Comparison of ENCODE assay signal across 25 mouse cellular contexts in the genomic region with DNA sequence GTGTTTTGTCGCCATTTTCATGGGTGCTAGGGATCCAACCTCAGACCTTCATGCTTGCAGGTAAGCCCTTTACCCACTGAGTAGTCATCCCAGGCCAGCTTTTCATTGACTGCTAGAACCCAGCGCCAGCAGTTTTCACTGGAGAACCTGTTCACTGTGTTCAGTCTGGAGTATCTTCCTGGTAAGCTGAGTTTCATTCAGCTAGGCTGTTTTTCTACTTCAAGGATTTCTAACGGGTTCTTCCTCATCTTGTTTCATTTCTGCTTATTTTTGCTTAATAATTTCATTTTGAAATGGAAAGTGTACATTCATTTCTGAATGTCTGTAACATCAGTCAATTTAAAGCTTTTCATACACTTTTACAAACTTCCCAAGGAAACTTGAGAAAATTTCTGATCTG. TPM values are rescaled to one million over a fixed set of nuclear protein-coding genes. Genes with fewer than 3 reads are reported as not detected.
DNase-seq lines count a peak whose midpoint lies in the region; ATAC-seq and TF ChIP-seq lines count a peak whose summit lies in the region.
"Had no signal": no experiment of that assay in that cellular context is flagged by ENCODE, and none has a peak within 500 bp of the region (broad histone marks: within the 10 kb centered on the region; RNA-seq: fewer than 3 reads in every experiment).

No protein-coding gene starts in this region.

- dilution Hi-C loops in CH12.LX (cut with MboI; ENCODE audit: extremely low pct_ligation_motif_present, extremely low pct_unique_long_range_greater_than_20kb, low sequenced_read_pairs): no loop called here

- in situ Hi-C loops in CH12.LX (cut with MboI; ENCODE audit: low pct_ligation_motif_present, low pct_unique_long_range_greater_than_20kb, low sequenced_read_pairs): no loop called here

- H3K9me3 ChIP-seq in CH12.LX (replicated peaks; ENCODE audit: low read length): no peaks in the 10 kb centered on the region
- no peaks in the 10 kb centered on the region for H3K9me3 ChIP-seq in midbrain, embryonic 10.5 days (replicated peaks)
- H3K9me3 ChIP-seq in hindbrain, embryonic 12.5 days (replicated peaks): no peaks in the 10 kb centered on the region
- H3K9me3 ChIP-seq: forebrain, embryonic 10.5 days; forebrain, embryonic 13.5 days; G1E; hindbrain, embryonic 13.5 days had no signal

- 0 out of 2 replicates have a peak, but pooled peaks have one; percentile 29 for ATAC-seq in common myeloid progenitor, adult 5-6 weeks (replicated peaks; ENCODE audit: low read depth, poor library complexity, severe bottlenecking)
- peak; percentile 79 for ATAC-seq in megakaryocyte, adult 5-6 weeks (ENCODE audit: poor library complexity, severe bottlenecking)
- no peak for ATAC-seq in megakaryocyte-erythroid progenitor cell, adult 5-6 weeks (replicated peaks; ENCODE audit: low FRiP score, low TSS enrichment, poor library complexity, severe bottlenecking)
- ATAC-seq in hindbrain, embryonic 12.5 days (ENCODE audit: low FRiP score): no peak
- ATAC-seq: forebrain, embryonic 13.5 days; forebrain, embryonic 16.5 days; hindbrain, embryonic 16.5 days; Patski had no signal

- no peak for TF ChIP-seq RAD21 in CH12.LX (IDR thresholded peaks at IDR 0.05; ENCODE audit: low read depth, low read length)

- H3K4me2 ChIP-seq in CH12.LX (ENCODE audit: insufficient read depth, low read depth, poor library complexity, severe bottlenecking): no peak overlapping the region
- H3K4me2 ChIP-seq in hindbrain, embryonic 12.5 days (replicated peaks): no peak overlapping the region
- H3K4me2 ChIP-seq: forebrain, embryonic 13.5 days; heart, embryonic 11.5 days; hindbrain, embryonic 13.5 days had no signal

- no peaks in the 10 kb centered on the region for H3K27me3 ChIP-seq in CH12.LX (replicated peaks)
- no peaks in the 10 kb centered on the region for H3K27me3 ChIP-seq in midbrain, embryonic 10.5 days (ENCODE audit: low read depth, poor library complexity, severe bottlenecking)
- H3K27me3 ChIP-seq in hindbrain, embryonic 12.5 days: no peaks in the 10 kb centered on the region
- H3K27me3 ChIP-seq: forebrain, embryonic 13.5 days; hindbrain, embryonic 13.5 days; Patski had no signal

- H3K9ac ChIP-seq in CH12.LX (ENCODE audit: insufficient read depth, low read depth): no peak overlapping the region
- H3K9ac ChIP-seq in hindbrain, embryonic 12.5 days: no peak overlapping the region
- H3K9ac ChIP-seq: forebrain, embryonic 13.5 days; hindbrain, embryonic 13.5 days had no signal

- no peak overlapping the region for H3K27ac ChIP-seq in CH12.LX (ENCODE audit: insufficient read depth, low read depth)
- H3K27ac ChIP-seq in midbrain, embryonic 10.5 days (replicated peaks): no peak overlapping the region
- no peak overlapping the region for H3K27ac ChIP-seq in hindbrain, embryonic 12.5 days
- H3K27ac ChIP-seq: forebrain, embryonic 10.5 days; forebrain, embryonic 13.5 days; hindbrain, embryonic 13.5 days had no signal

- no peak overlapping the region for H3K4me3 ChIP-seq in CH12.LX (replicated peaks in 1 of 3; ENCODE audit: low read depth in 2 of 3, low read length in 2 of 3, poor library complexity in 1 of 3)
- H3K4me3 ChIP-seq in midbrain, embryonic 10.5 days: no peak overlapping the region
- H3K4me3 ChIP-seq in hindbrain, embryonic 12.5 days: no peak overlapping the region
- H3K4me3 ChIP-seq: forebrain, embryonic 10.5 days; forebrain, embryonic 13.5 days; hindbrain, embryonic 13.5 days had no signal

- peaks cover 12 to 74% of the 10 kb centered on the region in 2 experiments for H3K4me1 ChIP-seq in CH12.LX (ENCODE audit: control insufficient read depth in 1 of 2, insufficient read depth in 2 of 2)
- H3K4me1 ChIP-seq in midbrain, embryonic 10.5 days: no peaks in the 10 kb centered on the region
- H3K4me1 ChIP-seq in hindbrain, embryonic 12.5 days: no peaks in the 10 kb centered on the region
- H3K4me1 ChIP-seq: forebrain, embryonic 10.5 days; forebrain, embryonic 13.5 days; hindbrain, embryonic 13.5 days had no signal

- no peaks in the 10 kb centered on the region for H3K36me3 ChIP-seq in CH12.LX (replicated peaks in 1 of 2; ENCODE audit: control insufficient read depth in 1 of 2, insufficient read depth in 1 of 2, low read length in 1 of 2)
- H3K36me3 ChIP-seq in midbrain, embryonic 10.5 days: no peaks in the 10 kb centered on the region
- H3K36me3 ChIP-seq in hindbrain, embryonic 12.5 days: no peaks in the 10 kb centered on the region
- H3K36me3 ChIP-seq: forebrain, embryonic 10.5 days; G1E; hindbrain, embryonic 13.5 days had no signal

- no peak for TF ChIP-seq CTCF in CH12.LX (conservative IDR thresholded peaks at IDR 0.05 in 1 of 2, IDR thresholded peaks at IDR 0.05 in 1 of 2; ENCODE audit: low read depth in 2 of 2, low read length in 2 of 2)

- WGBS in midbrain, embryonic 10.5 days: 85% methylated on average over 3 of the region's 3 CpGs
- 87% methylated on average over 3 of the region's 3 CpGs for WGBS in hindbrain, embryonic 12.5 days

- TF ChIP-seq EP300 in CH12.LX (IDR thresholded peaks at IDR 0.05; ENCODE audit: low read length): peak; percentile 44; the same call in 1 of the 2 replicates

- peak; percentile 62 for DNase-seq in A20 (ENCODE audit: low read depth, low spot score)
- no peak for DNase-seq in CH12.LX (ENCODE audit: extremely low read depth)
- no peak for DNase-seq in midbrain, embryonic 10.5 days (ENCODE audit: low spot score)
- DNase-seq in left cerebral cortex, adult 11 months (ENCODE audit: low spot score): no peak
- DNase-seq: adrenal gland, postnatal 10 days; adrenal gland, postnatal 36 days; cerebellum, adult 11-12 months; cerebellum, adult 8-10 months; cerebellum, postnatal 10 days; embryo, embryonic 11 days; gastrocnemius, postnatal 10 days; gastrocnemius, postnatal 36 days; heart, adult 11 months had no signal

- TF ChIP-seq POLR2A in CH12.LX (IDR thresholded peaks at IDR 0.05; ENCODE audit: low read depth, low read length): no peak

- H3K79me2 ChIP-seq in CH12.LX (replicated peaks; ENCODE audit: control insufficient read depth, extremely low read depth, insufficient read depth, poor library complexity, severe bottlenecking): no peaks in the 10 kb centered on the region

TF ChIP-seq in CH12.LX, 34 proteins besides CTCF, POLR2A, EP300 and RAD21:
- TF ChIP-seq JUND (conservative IDR thresholded peaks at IDR 0.05; ENCODE audit: low read depth, low read length) (0 out of 2 replicates have a peak, but pooled peaks have one; percentile 27), MEF2A (IDR thresholded peaks at IDR 0.05; ENCODE audit: borderline replicate concordance, low read depth, low read length) (no peak)

RNA-seq across cellular contexts. Expression of a gene that starts 36.9 kb away (rescaled TPM):
- 296 and 297 TPM in 2 replicates for total RNA-seq in CH12.LX (2012; rRNA removed)
- total RNA-seq in CH12.LX (2014; rRNA removed): 398 and 409 TPM in 2 replicates
- 370 and 388 TPM in 2 replicates for polyA plus RNA-seq in CH12.LX (2012; ENCODE audit: insufficient read length, low read depth)
- total RNA-seq in common myeloid progenitor, adult 5-6 weeks (2017): 62.2 and 66.2 TPM in 2 replicates
- 29.5 and 33.6 TPM in 2 replicates for total RNA-seq in megakaryocyte, adult 5-6 weeks (2015)
- total RNA-seq in megakaryocyte, adult 5-6 weeks (2017): 67.6 and 73.0 TPM in 2 replicates
- 18.6 and 21.5 TPM in 2 replicates for total RNA-seq in megakaryocyte-erythroid progenitor cell, adult 5-6 weeks (2014; fragmentation: Nextera tagmentation)
- 38.6 and 41.5 TPM in 2 replicates for total RNA-seq in megakaryocyte-erythroid progenitor cell, adult 5-6 weeks (2017)
- 25.3 and 26.0 TPM in 2 replicates for polyA plus RNA-seq in midbrain, embryonic 10.5 days (2016; fragmentation: Nextera tagmentation; extraction: Ambion mirVana)
- 20.7 and 23.3 TPM in 2 replicates for polyA plus RNA-seq in hindbrain, embryonic 12.5 days (2016; fragmentation: Nextera tagmentation; extraction: Ambion mirVana)

Comparison
In these comparisons a context has a peak if more than half of its experiments do, and no peak if none do; other contexts are left out.
1. ATAC-seq: peak in common myeloid progenitor, adult 5-6 weeks (single experiment) and megakaryocyte, adult 5-6 weeks (single experiment); none in megakaryocyte-erythroid progenitor cell, adult 5-6 weeks (single experiment) and hindbrain, embryonic 12.5 days (single experiment).